Mouse (Mus musculus) midbrain, embryonic 12.5 days (tissue): ENCODE results near the gene March9. TPM values are rescaled to one million over a fixed set of nuclear protein-coding genes. Genes with fewer than 3 reads are reported as not detected.
"Not testable (repeated sequence)": the region's sequence is repeated elsewhere in the genome, so short reads cannot be mapped to it uniquely, and the experiment has no call there.

Experiments
- ATAC-seq: fragments of 200-750 bp; cut with Nextera tagmentation; 2 replicates; pipeline ENCODE4 v1.8.0; 2017; ENCODE audit warnings: low read depth, moderate TSS enrichment, moderate library complexity; ENCODE audit not compliant: low FRiP score
- H3K27ac ChIP-seq: fragments of 300-500 bp; sonication (generic); replicated peaks from 2 replicates; pipeline ENCODE4 v1.5.1; 2016; ENCODE audit warnings: mild to moderate bottlenecking
- H3K27me3 ChIP-seq: fragments of 300-500 bp; sonication (generic); 2 replicates; pipeline ENCODE4 v1.6.1; 2016; ENCODE audit warnings: mild to moderate bottlenecking
- H3K36me3 ChIP-seq: fragments of 300-500 bp; sonication (generic); 2 replicates; pipeline ENCODE4 v1.6.1; 2016
- H3K4me1 ChIP-seq: fragments of 300-500 bp; sonication (generic); 2 replicates; pipeline ENCODE4 v1.6.1; 2016
- H3K4me2 ChIP-seq: fragments of 300-500 bp; sonication (generic); replicated peaks from 2 replicates; pipeline ENCODE4 v1.6.1; 2016; ENCODE audit warnings: mild to moderate bottlenecking, moderate library complexity
- H3K4me3 ChIP-seq: fragments of 300-500 bp; sonication (generic); 2 replicates; pipeline ENCODE4 v1.5.1; 2016; ENCODE audit warnings: mild to moderate bottlenecking
- H3K9ac ChIP-seq: fragments of 300-500 bp; sonication (generic); replicated peaks from 2 replicates; pipeline ENCODE4 v1.6.1; 2016; ENCODE audit warnings: mild to moderate bottlenecking, moderate library complexity
- H3K9me3 ChIP-seq: fragments of 300-500 bp; sonication (generic); 2 replicates; pipeline ENCODE4 v1.6.1; 2016; ENCODE audit warnings: mild to moderate bottlenecking
- WGBS: fragments of 180-500 bp; shearing (Covaris S2); methylation state at CpG from one replicate; pipeline ENCODE4 v1.1.7; 2016; 5-methylcytosine and 5-hydroxymethylcytosine counted together
- polyA plus RNA-seq: library from polyadenylated mRNA; unstranded; fragments of >200 nt; fragmentation: Nextera tagmentation; extraction: Ambion mirVana; gene quantifications from 2 replicates; pipeline ENCODE4 v1.2.1, GENCODE M21; 2016

Gene March9
- polyA plus RNA-seq, 1 experiment from 2014 or later = 4.6 TPM

DNA sequence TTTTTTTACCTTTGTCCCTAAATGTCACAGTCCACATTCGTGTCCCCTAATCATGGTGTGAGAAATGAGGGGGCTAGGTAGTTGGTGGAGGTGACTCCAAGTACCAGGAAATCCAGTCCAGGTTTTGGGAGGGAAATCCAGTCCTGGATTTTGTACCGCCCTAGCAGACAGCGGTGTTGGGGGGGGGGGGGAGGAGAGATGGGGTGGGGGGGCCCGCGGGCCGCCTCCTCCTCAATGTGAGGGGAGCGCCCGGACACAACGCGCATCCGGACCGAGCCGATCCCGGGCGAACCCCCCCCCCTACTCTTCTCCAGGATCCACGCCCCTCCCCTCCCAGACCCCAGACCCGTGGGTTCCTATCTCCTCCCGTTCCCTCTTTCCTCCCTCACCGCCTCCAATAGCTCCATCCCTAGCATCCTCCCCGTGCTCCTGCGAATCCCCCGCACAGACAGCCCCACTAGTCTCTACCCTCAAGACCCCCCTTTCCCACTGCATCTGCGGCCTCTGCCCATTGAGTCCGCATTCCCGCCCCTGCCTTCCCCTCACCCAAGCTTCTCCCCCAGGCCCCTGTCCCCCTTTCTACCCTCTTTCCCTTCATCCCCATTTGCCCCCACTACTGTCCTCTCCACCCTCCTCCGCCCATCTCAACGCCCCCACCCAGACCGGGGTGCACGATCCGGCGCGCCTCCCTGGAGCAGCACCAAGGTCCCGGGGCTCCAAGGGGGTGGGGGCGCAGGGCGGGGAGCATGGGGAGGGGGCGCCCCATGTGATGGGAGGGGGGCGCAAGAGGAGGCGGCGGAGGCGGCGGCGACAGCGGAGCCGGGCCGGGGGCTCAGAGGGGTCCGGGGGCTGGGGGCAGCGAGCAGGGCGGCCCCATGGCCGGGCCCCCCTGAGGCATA is 18.9 kb upstream of the March9 start:
- under 1% methylated on average over 19 of the region's 49 CpGs for WGBS
- peaks cover 46% of the 10 kb centered on the region for H3K4me1 ChIP-seq

GRCm38 (mm10) chr10:127078001-127078676 is 18.2 kb upstream of the March9 start:
- Histone ChIP-seq H3K27me3 (peaks cover 74% of the 10 kb centered on the region), H3K9ac (peak overlapping the region; percentile 90; the same call in 1 of the 2 replicates), H3K36me3 (no peaks in the 10 kb centered on the region), H3K27ac (peak overlapping the region; percentile 87), H3K4me2 (peak overlapping the region; percentile 99), H3K4me3 (peak overlapping the region; percentile 74), H3K4me1 (peaks cover 44% of the 10 kb centered on the region), H3K9me3 (no peaks in the 10 kb centered on the region)
- WGBS = 5% methylated on average over 11 of the region's 12 CpGs
- peak; percentile 50 for ATAC-seq

More for the DNA sequence above, 18.9 kb upstream of the March9 start:
- peaks cover 81% of the 10 kb centered on the region for H3K27me3 ChIP-seq
- H3K4me3 ChIP-seq = peak overlapping the region; percentile 74
- peak overlapping the region; percentile 99 for H3K4me2 ChIP-seq
- peak overlapping the region; percentile 90 for H3K9ac ChIP-seq
- H3K36me3 ChIP-seq = peaks cover 1% of the 10 kb centered on the region; the same call in 1 of the 2 replicates
- peak overlapping the region; percentile 87 for H3K27ac ChIP-seq
- peak; percentile 71 for ATAC-seq
- no peaks in the 10 kb centered on the region for H3K9me3 ChIP-seq

- peak overlapping the region; percentile 99 for H3K4me2 ChIP-seq
- peaks cover 67% of the 10 kb centered on the region for H3K27me3 ChIP-seq
- H3K9ac ChIP-seq = peak overlapping the region; percentile 50; the same call in 1 of the 2 replicates
- no peaks in the 10 kb centered on the region for H3K36me3 ChIP-seq
- peak overlapping the region; percentile 74 for H3K4me3 ChIP-seq
- ATAC-seq = no peak
- WGBS = 7% methylated on average over 10 of the region's 10 CpGs
- H3K9me3 ChIP-seq = no peaks in the 10 kb centered on the region
- peaks cover 42% of the 10 kb centered on the region for H3K4me1 ChIP-seq
- H3K27ac ChIP-seq = peak overlapping the region; percentile 87
These were observed 17.5 kb upstream of the March9 start for GRCm38 (mm10) chr10:127077515-127077914.

DNA sequence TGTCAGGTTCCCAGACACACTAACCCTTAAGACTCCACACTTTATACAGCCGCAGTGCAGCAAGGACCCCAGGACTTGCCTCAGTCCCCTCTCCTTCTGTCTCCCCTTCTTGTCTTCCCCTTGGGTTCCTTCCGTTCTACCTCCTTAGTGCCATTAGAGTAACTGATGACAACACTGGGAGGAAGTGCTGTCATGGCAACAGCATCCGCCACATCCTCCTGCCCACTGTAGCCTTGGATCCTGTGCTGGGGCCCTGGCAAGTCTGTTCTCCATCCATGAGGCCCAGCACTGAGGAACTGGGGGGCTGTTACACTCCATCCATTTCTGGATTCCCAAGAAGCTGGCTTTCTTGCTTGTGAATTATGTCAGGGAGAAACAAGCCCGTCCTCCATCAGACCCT is 16.1 kb upstream of the March9 start:
- Histone ChIP-seq H3K27ac (no peak overlapping the region), H3K9me3 (no peaks in the 10 kb centered on the region), H3K27me3 (peaks cover 53% of the 10 kb centered on the region), H3K9ac (0 out of 2 replicates have a peak overlapping the region, but pooled peaks have one; percentile 24), H3K4me2 (0 out of 2 replicates have a peak overlapping the region, but pooled peaks have one; percentile 3), H3K36me3 (no peaks in the 10 kb centered on the region), H3K4me1 (peaks cover 31% of the 10 kb centered on the region), H3K4me3 (no peak overlapping the region)
- 48% methylated on average over 4 of the region's 4 CpGs for WGBS
- ATAC-seq = no peak

GRCm38 (mm10) chr10:127075651-127076050 is 15.7 kb upstream of the March9 start:
- 78% methylated on average over 8 of the region's 8 CpGs for WGBS
- Histone ChIP-seq H3K27me3 (peaks cover 49% of the 10 kb centered on the region), H3K9me3 (no peaks in the 10 kb centered on the region), H3K27ac (no peak overlapping the region), H3K9ac (no peak overlapping the region), H3K36me3 (no peaks in the 10 kb centered on the region), H3K4me2 (no peak overlapping the region), H3K4me3 (no peak overlapping the region), H3K4me1 (peaks cover 31% of the 10 kb centered on the region)
- no peak for ATAC-seq

GRCm38 (mm10) chr10:127075080-127075479 is 15.1 kb upstream of the March9 start, which contains the start of gene Agap2:
Agap2 (plus strand) TSS chr10:127075284.
- H3K36me3 ChIP-seq = no peaks in the 10 kb centered on the region
- peaks cover 26% of the 10 kb centered on the region for H3K4me1 ChIP-seq
- no peak for ATAC-seq
- no peaks in the 10 kb centered on the region for H3K9me3 ChIP-seq
- 71% methylated on average over 9 of the region's 9 CpGs for whole genome bisulfite sequencing
- peaks cover 43% of the 10 kb centered on the region for H3K27me3 ChIP-seq
- 0 out of 2 replicates have a peak within 1 kb of the TSS, but pooled peaks have one; percentile 3 for H3K4me2 ChIP-seq
- H3K9ac ChIP-seq = 0 out of 2 replicates have a peak within 1 kb of the TSS, but pooled peaks have one; percentile 24
- H3K4me3 ChIP-seq = no peak within 1 kb of the TSS
- H3K27ac ChIP-seq = no peak within 1 kb of the TSS

- Histone ChIP-seq H3K27ac (no peak overlapping the region), H3K27me3 (peaks cover 32% of the 10 kb centered on the region), H3K4me1 (peaks cover 25% of the 10 kb centered on the region), H3K36me3 (no peaks in the 10 kb centered on the region), H3K9ac (no peak overlapping the region), H3K4me3 (no peak overlapping the region), H3K9me3 (no peaks in the 10 kb centered on the region), H3K4me2 (no peak overlapping the region)
- 100% methylated on average over 1 of the region's 1 CpGs for WGBS
- no peak for ATAC-seq
These were observed 14.0 kb upstream of the March9 start for GRCm38 (mm10) chr10:127073981-127074380.

DNA sequence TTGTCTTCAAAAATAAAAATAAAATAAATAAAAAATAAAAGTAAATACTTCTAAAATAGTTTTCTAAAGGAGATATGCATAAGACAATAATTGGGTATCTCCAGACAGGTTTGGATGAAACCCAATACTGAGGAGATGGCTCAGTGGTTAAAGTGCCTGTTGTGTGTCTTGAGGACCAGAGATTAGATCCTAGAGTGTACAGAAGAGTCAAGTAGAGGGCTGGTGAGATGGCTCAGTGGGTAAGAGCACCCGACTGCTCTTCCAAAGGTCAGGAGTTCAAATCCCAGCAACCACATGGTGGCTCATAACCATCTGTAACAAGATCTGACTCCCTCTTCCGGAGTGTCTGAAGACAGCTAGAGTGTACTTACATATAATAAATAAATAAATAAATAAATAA is 13.0 kb upstream of the March9 start:
- WGBS = 87% methylated on average over 2 of the region's 2 CpGs
- not testable (repeated sequence) for H3K27ac ChIP-seq, H3K4me2 ChIP-seq, H3K4me3 ChIP-seq, H3K36me3 ChIP-seq, H3K9me3 ChIP-seq, H3K9ac ChIP-seq, ATAC-seq
- Histone ChIP-seq H3K4me1 (peaks cover 30% of the 10 kb centered on the region), H3K27me3 (peaks cover 26% of the 10 kb centered on the region)

DNA sequence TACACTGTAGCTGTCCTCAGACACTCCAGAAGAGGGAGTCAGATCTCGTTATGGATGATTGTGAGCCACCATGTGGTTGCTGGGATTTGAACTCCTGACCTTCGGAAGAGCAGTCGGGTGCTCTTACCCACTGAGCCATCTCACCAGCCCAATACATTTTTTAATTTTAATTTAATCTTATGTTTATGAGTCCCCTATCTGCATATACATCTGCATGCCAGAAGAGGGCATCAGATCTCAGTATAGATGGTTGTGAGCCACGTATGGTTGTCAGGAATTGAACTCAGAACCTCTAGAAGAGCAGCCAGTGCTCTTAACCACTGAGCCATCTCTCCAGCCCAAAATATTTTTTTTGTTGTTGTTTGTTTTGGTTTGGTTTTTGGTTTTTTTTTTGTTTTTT is 12.3 kb upstream of the March9 start:
- peaks cover 16% of the 10 kb centered on the region for H3K36me3 ChIP-seq
- peaks cover 22% of the 10 kb centered on the region for H3K27me3 ChIP-seq
- not testable (repeated sequence) for H3K9me3 ChIP-seq, H3K9ac ChIP-seq, ATAC-seq, H3K27ac ChIP-seq, H3K4me2 ChIP-seq, H3K4me3 ChIP-seq
- WGBS = 90% methylated on average over 4 of the region's 4 CpGs
- H3K4me1 ChIP-seq = peaks cover 26% of the 10 kb centered on the region

GRCm38 (mm10) chr10:127071203-127071602 is 11.2 kb upstream of the March9 start:
- H3K27me3 ChIP-seq = peaks cover 13% of the 10 kb centered on the region
- H3K4me2 ChIP-seq = peak overlapping the region; percentile 76
- no peaks in the 10 kb centered on the region for H3K9me3 ChIP-seq
- peak overlapping the region; percentile 61 for H3K4me3 ChIP-seq
- peaks cover 30% of the 10 kb centered on the region for H3K4me1 ChIP-seq
- H3K27ac ChIP-seq = peak overlapping the region; percentile 52; the same call in 1 of the 2 replicates
- peak overlapping the region; percentile 69; the same call in 1 of the 2 replicates for H3K9ac ChIP-seq
- H3K36me3 ChIP-seq = peaks cover 27% of the 10 kb centered on the region
- WGBS = 79% methylated on average over 9 of the region's 9 CpGs
- no peak for ATAC-seq

DNA sequence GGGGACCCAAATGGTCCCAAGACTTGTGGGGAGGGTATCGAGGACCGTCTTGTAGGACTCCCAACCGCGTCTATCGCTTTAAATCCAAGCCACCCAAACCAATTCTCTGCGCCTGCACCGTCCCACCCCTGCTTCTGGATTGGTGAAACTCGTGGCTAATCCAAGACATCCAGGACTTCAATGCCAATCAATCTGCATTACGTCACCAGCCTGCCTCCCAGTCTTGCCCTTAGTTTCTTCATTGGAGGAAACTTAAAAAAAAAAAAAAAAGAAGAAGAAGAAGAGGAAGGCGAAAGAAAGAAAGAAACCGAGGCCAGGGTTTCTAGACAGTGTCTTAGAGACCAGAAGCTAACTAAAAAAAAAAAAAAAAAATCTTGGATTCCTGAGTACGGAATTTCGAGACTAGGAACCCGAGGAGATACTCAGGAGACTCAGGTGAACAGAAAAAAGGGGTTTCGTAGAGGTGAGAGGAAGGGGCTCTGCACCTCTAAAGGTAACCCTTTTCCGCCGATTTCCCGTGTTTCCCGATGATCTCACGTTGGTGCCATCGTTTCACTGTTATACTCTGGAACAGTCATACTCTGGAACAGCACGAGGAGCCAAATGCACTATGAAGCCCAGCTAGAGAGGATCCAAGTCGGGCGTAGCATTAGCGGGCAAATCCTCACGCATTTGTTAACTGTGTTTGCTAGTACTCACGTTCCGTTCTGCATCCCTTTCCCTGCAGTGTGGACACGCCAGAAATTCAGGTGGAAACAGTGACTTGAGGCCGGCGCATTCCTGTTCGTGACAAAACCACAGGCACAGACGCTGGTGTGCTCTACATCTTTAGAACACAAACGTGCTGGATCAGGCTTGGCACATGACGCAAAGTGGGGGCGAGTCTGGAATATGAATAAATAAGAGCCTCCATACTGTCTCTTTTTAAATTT is 10.5 kb upstream of the March9 start, which contains the start of gene Tspan31:
TSS of gene Tspan31 (minus strand) at position 75 of the 932 bp plus-strand sequence.
- 3% methylated on average over 36 of the region's 36 CpGs for WGBS
- ATAC-seq = peak; percentile 92

More for the DNA sequence above, 10.5 kb upstream of the March9 start, which contains the start of gene Tspan31:
- Histone ChIP-seq H3K9ac (peak within 1 kb of the TSS; percentile 69), H3K36me3 (peaks cover 34% of the 10 kb centered on the region), H3K4me2 (peak within 1 kb of the TSS; percentile 76), H3K4me3 (peak within 1 kb of the TSS; percentile 61), H3K9me3 (no peaks in the 10 kb centered on the region), H3K4me1 (peaks cover 32% of the 10 kb centered on the region), H3K27ac (peak within 1 kb of the TSS; percentile 89), H3K27me3 (peaks cover 5% of the 10 kb centered on the region)
